Comparison of ENCODE assay signal across 16 mouse cellular contexts in the genomic region with DNA sequence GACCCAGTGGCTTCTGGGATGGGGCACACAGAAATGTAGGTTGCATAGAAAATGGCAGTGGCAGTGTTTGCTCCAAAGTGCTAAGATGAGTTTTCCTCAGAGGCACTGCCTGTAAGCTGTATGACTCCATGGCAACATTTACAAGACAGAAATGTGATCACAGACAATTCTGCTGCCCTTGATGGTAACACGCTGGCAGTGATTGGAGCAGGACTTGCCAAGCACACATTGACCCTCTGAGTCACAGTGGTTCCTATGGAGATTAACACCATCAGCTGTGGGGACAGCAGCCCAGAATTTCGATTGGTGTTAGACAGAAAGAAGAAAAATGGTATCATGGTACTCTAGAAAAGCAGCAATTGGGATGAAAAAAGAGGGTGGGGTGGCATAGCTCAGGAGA.
"Had no signal": no experiment of that assay in that cellular context is flagged by ENCODE, and none has a peak within 500 bp of the region (broad histone marks: within the 10 kb centered on the region; RNA-seq: fewer than 3 reads in every experiment).

No protein-coding gene starts in this region.

- H3K27me3 ChIP-seq: limb, embryonic 15.5 days; liver, embryonic 12.5 days; neural tube, embryonic 13.5 days; stomach, embryonic 15.5 days had no signal

- H3K4me3 ChIP-seq: limb, embryonic 15.5 days; liver, embryonic 12.5 days; neural tube, embryonic 13.5 days; stomach, embryonic 15.5 days had no signal

- H3K4me2 ChIP-seq: limb, embryonic 15.5 days; liver, embryonic 12.5 days; lung, embryonic 14.5 days; midbrain, embryonic 11.5 days; neural tube, embryonic 13.5 days; stomach, embryonic 15.5 days had no signal

- H3K27ac ChIP-seq: kidney, postnatal 0 days; limb, embryonic 15.5 days; liver, embryonic 12.5 days; neural tube, embryonic 13.5 days; stomach, embryonic 15.5 days had no signal

- H3K4me1 ChIP-seq: limb, embryonic 15.5 days; liver, embryonic 12.5 days; neural tube, embryonic 13.5 days; stomach, embryonic 15.5 days had no signal

- H3K36me3 ChIP-seq: limb, embryonic 15.5 days; liver, embryonic 12.5 days; neural tube, embryonic 13.5 days; stomach, embryonic 15.5 days had no signal

- ATAC-seq: liver, embryonic 12.5 days had no signal

- H3K9me3 ChIP-seq: limb, embryonic 15.5 days; liver, embryonic 12.5 days; neural tube, embryonic 13.5 days; stomach, embryonic 15.5 days had no signal

- DNase-seq: kidney, adult 9 months; kidney, postnatal 36 days; layer of hippocampus, adult 9-11 months; layer of hippocampus, postnatal 36 days; lung, embryonic 14.5 days; lung, postnatal 10 days; lung, postnatal 4 days; retina, postnatal 1 day; thymus, adult 2 months; thymus, postnatal 25 days had no signal

- H3K9ac ChIP-seq: limb, embryonic 15.5 days; liver, embryonic 12.5 days; lung, embryonic 14.5 days; neural tube, embryonic 13.5 days; stomach, embryonic 15.5 days had no signal
